Mouse (Mus musculus) lung, postnatal 0 days (tissue): Measurements from ENCODE around the gene Lbhd2. TPM values are rescaled to one million over a fixed set of nuclear protein-coding genes. Genes with fewer than 3 reads are reported as not detected.

Experiments
- ATAC-seq: fragments of 200-750 bp; cut with Nextera tagmentation; 2 replicates; pipeline ENCODE4 v1.8.0; 2017; ENCODE audit warnings: moderate library complexity
- DNase-seq: peaks from one replicate; pipeline ENCODE4 v3.0.0-alpha.2; 2016; ENCODE audit warnings: low spot score
- H3K27ac ChIP-seq: fragments of 300-500 bp; sonication (generic); 2 replicates; pipeline ENCODE4 v1.5.1; 2014; ENCODE audit warnings: antibody characterized with exemption, mild to moderate bottlenecking, low read length, mixed read lengths
- H3K27me3 ChIP-seq: fragments of 300-500 bp; sonication (generic); replicated peaks from 2 replicates; pipeline ENCODE4 v1.6.1; 2014; ENCODE audit warnings: low read length, mixed read lengths; ENCODE audit not compliant: insufficient read depth
- H3K36me3 ChIP-seq: fragments of 300-500 bp; sonication (generic); 2 replicates; pipeline ENCODE4 v1.6.1; 2014; ENCODE audit warnings: low read length, mixed read lengths; ENCODE audit not compliant: insufficient read depth
- H3K4me1 ChIP-seq: fragments of 300-500 bp; sonication (generic); 2 replicates; pipeline ENCODE4 v1.6.1; 2014; ENCODE audit warnings: antibody characterized with exemption, low read depth, low read length, mixed read lengths; ENCODE audit not compliant: insufficient read depth
- H3K4me2 ChIP-seq: fragments of 300-500 bp; sonication (generic); replicated peaks from 2 replicates; pipeline ENCODE4 v1.6.1; 2014; ENCODE audit warnings: low read depth, mild to moderate bottlenecking, low read length, moderate library complexity, mixed read lengths
- H3K4me3 ChIP-seq: fragments of 300-500 bp; sonication (generic); 2 replicates; pipeline ENCODE4 v1.5.1; 2014; ENCODE audit warnings: low read depth, low read length
- H3K9ac ChIP-seq: fragments of 300-500 bp; sonication (generic); replicated peaks from 2 replicates; pipeline ENCODE4 v1.6.1; 2014; ENCODE audit warnings: low read depth, mild to moderate bottlenecking
- H3K9me3 ChIP-seq: fragments of 300-500 bp; sonication (generic); 2 replicates; pipeline ENCODE4 v1.6.1; 2016; ENCODE audit warnings: low read length, mixed read lengths
- CTCF ChIP-seq: IDR thresholded peaks from 2 replicates; pipeline ENCODE4 v1.5.1; 2016; ENCODE audit warnings: antibody characterized with exemption, mild to moderate bottlenecking
- EP300 ChIP-seq: IDR thresholded peaks from 2 replicates; pipeline ENCODE4 v1.6.1; 2016; ENCODE audit warnings: antibody characterized with exemption, mild to moderate bottlenecking, control low read depth
- WGBS: fragments of 180-500 bp; shearing (Covaris S2); extraction: QIAGEN DNeasy Blood & Tissue Kit; methylation state at CpG from one replicate; pipeline ENCODE4 v1.1.7; 2014; 5-methylcytosine and 5-hydroxymethylcytosine counted together
- polyA plus RNA-seq: library from polyadenylated mRNA; unstranded; fragments of >200 nt; fragmentation: Nextera tagmentation; extraction: Ambion mirVana; gene quantifications from 2 replicates; pipeline ENCODE4 v1.2.1, GENCODE M21; 2015

Gene Lbhd2
- polyA plus RNA-seq, 1 experiment from 2014 or later = 0.37 TPM

DNA sequence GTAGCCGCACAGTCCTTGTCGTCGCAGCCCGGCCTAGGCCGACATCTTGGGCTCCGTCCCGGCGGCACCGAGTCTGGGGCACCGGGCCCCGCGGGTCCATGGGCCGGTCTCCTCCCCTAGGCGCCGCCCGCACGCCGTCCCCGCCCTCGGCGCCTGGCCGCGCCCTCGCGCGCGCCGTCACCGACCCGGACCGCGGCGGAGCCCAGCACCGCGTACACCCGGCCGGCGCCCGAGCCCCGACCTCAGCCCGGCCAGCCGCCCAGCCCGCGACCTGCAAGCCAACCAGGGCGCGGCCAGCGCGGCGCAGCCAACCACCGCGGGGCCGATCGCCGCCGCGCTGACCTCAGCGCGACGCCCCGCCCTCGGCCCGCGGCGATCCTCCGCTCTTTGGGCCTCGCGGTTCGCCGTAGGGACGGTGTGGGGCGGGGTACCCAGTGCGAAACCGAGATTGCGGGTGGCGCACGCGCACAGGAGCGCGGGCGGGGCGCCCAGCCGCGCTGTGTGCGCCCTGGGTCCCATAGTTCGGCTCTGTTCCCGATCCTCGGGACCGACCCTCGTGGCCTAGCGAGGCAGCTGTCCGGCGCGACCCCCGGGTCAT is 29.1 kb upstream of the Lbhd2 start, which contains the start of gene Cdc42bpb:
Cdc42bpb (minus strand) TSS at position 343 of the 598 bp plus-strand sequence.
- DNase-seq (peak; percentile 98), ATAC-seq (peak; percentile 94)
- H3K27ac ChIP-seq = peak within 1 kb of the TSS; percentile 99
- no peaks in the 10 kb centered on the region for H3K27me3 ChIP-seq
- WGBS = under 1% methylated on average over 43 of the region's 94 CpGs
- TF ChIP-seq CTCF = no peak
- H3K9me3 ChIP-seq = no peaks in the 10 kb centered on the region
- H3K4me2 ChIP-seq = peak within 1 kb of the TSS; percentile 83
- peak within 1 kb of the TSS; percentile 94 for H3K9ac ChIP-seq
- H3K4me3 ChIP-seq = peak within 1 kb of the TSS; percentile 96
- no peaks in the 10 kb centered on the region for H3K36me3 ChIP-seq
- peaks cover 16% of the 10 kb centered on the region; the same call in 1 of the 2 replicates for H3K4me1 ChIP-seq

DNA sequence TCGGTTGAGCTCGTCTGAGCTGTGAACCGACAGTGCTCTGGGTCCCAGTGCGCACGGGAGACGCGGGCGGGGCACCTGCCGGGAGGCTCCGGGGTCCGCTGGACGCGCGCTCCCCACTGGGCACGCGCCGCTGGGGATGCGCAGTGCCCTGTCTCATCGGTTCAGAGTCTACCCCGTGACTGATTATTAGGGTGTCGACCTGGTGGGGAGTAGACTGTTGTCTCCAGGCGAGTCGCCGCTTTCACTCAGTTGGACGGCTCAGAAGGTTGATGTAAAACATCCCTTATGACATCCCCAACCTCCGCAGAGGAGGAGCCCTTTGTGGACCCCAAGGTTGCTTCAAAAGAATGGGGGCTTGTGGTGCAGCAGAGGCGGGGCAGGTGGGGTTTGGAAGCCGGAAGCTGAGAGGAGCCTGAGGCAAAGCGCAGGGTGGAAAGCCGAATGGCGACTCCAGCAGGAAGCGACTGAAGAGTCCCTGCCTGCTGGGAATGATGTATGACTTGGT is 28.6 kb upstream of the Lbhd2 start:
- Histone ChIP-seq H3K4me1 (peaks cover 16% of the 10 kb centered on the region; the same call in 1 of the 2 replicates), H3K27ac (peak overlapping the region; percentile 99), H3K36me3 (no peaks in the 10 kb centered on the region), H3K4me2 (peak overlapping the region; percentile 83), H3K9me3 (no peaks in the 10 kb centered on the region), H3K27me3 (no peaks in the 10 kb centered on the region), H3K9ac (peak overlapping the region; percentile 94), H3K4me3 (peak overlapping the region; percentile 96)
- under 1% methylated on average over 30 of the region's 32 CpGs for WGBS
- DNase-seq (peak; percentile 57), ATAC-seq (peak; percentile 21)
- TF ChIP-seq EP300 = no peak
- TF ChIP-seq CTCF = no peak

DNA sequence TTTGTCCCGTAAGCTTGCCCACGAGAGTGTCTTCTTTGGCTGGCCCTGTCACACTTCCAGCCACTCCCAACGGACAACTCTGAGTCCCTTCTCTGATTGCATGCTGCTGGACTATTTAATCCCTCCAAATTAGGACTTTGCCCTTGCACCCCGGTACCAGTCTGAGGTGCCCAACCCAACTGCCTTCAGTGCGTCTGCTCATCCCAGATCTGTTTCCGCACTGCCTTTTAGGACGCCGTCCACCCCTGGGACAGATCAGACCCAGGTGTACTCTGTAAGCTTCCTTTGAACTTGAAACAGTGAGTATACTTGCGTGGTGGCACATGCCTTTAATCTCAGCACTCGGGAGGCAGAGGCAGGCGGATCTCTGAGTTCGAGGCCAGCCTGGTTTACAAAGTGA is 27.8 kb upstream of the Lbhd2 start:
- Histone ChIP-seq H3K27me3 (no peaks in the 10 kb centered on the region), H3K36me3 (no peaks in the 10 kb centered on the region), H3K27ac (no peak overlapping the region; the same call in 1 of the 2 replicates), H3K4me2 (no peak overlapping the region), H3K9ac (no peak overlapping the region), H3K4me3 (no peak overlapping the region), H3K9me3 (no peaks in the 10 kb centered on the region), H3K4me1 (peaks cover 12% of the 10 kb centered on the region; the same call in 1 of the 2 replicates)
- no peak for TF ChIP-seq EP300
- TF ChIP-seq CTCF = no peak
- DNase-seq (no peak), ATAC-seq (no peak)
- WGBS = 70% methylated on average over 12 of the region's 12 CpGs

DNA sequence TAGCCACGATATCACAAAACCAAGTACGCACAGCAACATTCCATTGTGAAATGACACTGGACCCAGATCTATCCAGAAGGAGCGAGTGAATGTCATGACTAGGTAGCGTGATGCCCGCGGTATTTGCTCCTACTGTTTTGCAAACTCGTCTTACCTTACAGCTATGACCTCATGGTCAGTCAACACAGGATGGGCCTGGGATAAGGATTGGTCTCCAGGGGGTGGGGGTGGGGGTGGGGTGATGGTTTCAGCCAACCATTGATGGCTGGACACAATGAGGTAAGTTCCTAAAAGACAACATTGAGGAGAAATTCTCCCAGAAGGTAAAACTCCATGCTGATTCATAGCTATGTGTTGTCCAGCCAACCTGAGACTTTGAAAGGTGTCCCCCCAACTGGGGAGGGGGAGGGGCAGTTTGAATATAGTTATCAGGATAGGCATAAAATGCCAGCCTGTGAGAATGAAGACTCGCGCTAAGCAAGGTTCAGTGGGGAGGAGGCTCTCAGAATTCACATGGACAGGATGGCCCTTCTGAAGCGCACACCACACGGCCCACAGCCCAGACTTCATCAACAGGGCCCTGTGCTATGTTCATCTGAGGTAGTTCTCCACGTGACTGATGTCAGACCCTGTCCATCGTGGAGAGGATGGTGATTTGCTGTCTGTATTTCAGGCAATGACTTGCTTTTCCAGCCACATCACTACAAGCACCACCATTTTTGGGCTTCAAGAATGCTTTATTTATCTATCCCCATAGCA is 20.5 kb upstream of the Lbhd2 start:
- Histone ChIP-seq H3K27ac (peak overlapping the region; percentile 77), H3K4me2 (no peak overlapping the region), H3K4me3 (no peak overlapping the region), H3K36me3 (no peaks in the 10 kb centered on the region), H3K9ac (no peak overlapping the region), H3K27me3 (no peaks in the 10 kb centered on the region), H3K9me3 (no peaks in the 10 kb centered on the region), H3K4me1 (peaks cover 6% of the 10 kb centered on the region; the same call in 1 of the 2 replicates)
- ATAC-seq = no peak
- DNase-seq = no peak
- no peak for TF ChIP-seq CTCF
- no peak for TF ChIP-seq EP300
- 75% methylated on average over 13 of the region's 13 CpGs for WGBS

DNA sequence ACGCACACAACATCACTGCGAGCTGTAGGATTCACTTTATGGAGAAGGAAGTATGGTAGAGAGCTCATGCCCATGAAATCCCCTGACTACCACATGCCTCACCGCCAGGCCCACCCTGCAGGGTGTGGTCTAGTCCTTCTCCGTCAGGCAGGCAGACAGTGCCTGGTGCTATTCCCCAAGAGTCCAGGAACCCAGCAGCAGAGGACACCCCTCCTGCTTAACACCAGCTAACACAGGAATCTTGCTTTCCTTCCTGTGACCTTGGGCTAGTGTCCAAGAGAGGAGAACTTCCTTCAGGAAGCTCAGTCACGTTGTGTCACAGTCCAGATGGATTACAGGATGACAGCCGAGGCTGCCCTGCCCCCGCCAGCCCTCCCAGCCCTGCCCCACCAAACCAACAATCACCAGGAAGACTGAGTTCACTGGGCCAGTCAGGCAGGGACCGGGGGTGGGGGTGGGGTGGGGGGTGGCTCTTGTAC is 19.9 kb upstream of the Lbhd2 start:
- Histone ChIP-seq H3K36me3 (no peaks in the 10 kb centered on the region), H3K4me1 (peaks cover 6% of the 10 kb centered on the region; the same call in 1 of the 2 replicates), H3K9me3 (no peaks in the 10 kb centered on the region), H3K27ac (peak overlapping the region; percentile 77), H3K4me3 (no peak overlapping the region), H3K9ac (no peak overlapping the region), H3K27me3 (no peaks in the 10 kb centered on the region), H3K4me2 (no peak overlapping the region)
- TF ChIP-seq CTCF (no peak), EP300 (peak; percentile 92)
- ATAC-seq (peak; percentile 97), DNase-seq (peak; percentile 86)
- 20% methylated on average over 8 of the region's 8 CpGs for WGBS

DNA sequence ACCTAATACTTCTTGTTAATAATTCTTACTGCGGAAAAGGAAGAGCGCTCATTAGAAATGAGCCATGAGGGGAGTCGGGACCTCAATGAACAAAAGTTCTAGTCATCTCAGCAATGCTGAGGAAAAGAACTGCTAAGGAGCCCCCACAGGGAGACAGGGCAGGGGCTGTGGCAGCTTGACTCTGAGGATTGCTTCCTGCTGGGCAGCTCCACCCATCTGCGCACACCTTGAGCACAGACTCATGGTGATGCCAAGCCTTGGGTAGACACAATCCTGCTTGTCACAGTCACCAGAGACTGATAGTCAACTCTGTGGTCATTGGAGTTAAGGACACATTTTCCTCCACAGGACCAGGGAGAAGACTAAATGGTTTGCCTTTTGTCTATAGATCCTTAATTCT is 19.5 kb upstream of the Lbhd2 start:
- Histone ChIP-seq H3K4me3 (no peak overlapping the region), H3K27ac (peak overlapping the region; percentile 34; the same call in 1 of the 2 replicates), H3K36me3 (no peaks in the 10 kb centered on the region), H3K9ac (no peak overlapping the region), H3K4me1 (peaks cover 6% of the 10 kb centered on the region; the same call in 1 of the 2 replicates), H3K4me2 (no peak overlapping the region), H3K9me3 (no peaks in the 10 kb centered on the region), H3K27me3 (no peaks in the 10 kb centered on the region)
- 50% methylated on average over 4 of the region's 4 CpGs for WGBS
- peak; percentile 37 for DNase-seq
- TF ChIP-seq EP300 (no peak), CTCF (no peak)
- peak; percentile 36 for ATAC-seq
